Mouse (Mus musculus): Measurements from ENCODE around the gene Atpif1. TPM values are rescaled to one million over a fixed set of nuclear protein-coding genes. Genes with fewer than 3 reads are reported as not detected.
A peak's percentile ranks its signal among the peaks of the same experiment; 100 is the strongest.

Gene Atpif1
- polyA plus RNA-seq (2012; rRNA removed): 69.5 and 73.4 TPM in 2 replicates

DNA sequence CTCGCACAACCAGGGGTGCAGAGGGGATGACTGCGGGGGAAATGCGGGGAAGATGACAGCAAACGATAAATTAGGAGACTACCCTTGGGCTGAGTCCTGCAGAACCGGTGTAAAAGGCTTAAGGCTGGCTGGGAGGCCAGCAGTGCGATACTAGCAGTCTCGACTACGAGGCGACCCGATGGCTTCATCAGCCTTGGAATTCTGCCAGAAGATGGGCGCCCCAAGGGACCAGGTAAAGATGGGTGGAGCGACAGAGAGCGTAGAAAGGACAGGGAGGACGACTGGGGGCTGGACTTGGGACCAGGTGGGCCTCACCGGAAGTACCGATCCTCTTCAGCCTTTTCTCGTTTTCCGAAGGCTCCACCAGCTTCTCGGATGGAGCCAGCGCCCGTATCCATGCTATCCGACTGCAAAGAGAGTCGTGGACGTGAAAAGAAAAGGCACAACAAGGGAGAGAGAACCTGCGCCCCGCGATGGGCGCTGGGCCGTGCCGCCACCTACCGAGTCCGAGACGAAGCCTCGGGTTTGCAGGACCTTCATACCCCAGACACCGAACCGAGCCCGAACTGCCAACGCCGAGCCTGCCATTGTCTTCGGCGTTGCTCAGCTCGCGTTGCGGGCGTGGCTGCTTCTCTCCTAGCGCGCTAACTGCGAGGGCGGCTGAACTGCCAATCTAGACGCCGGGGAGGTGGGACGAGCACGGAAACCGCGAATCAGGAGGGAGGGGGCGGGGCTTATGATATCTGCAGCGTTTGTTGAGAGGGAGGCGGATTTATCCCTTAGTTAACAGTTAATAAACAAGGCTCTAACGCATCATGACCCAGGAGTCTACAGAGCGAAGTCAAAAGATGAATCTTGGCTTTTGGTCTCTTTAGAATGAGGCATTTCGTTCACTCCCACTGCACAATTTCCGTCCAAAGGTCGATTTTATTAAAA, at the start of gene Atpif1:
TSS of gene Atpif1 (minus strand) at position 679 of the 936 bp plus-strand sequence.
- Histone ChIP-seq H3K27me3 (ENCODE audit: control insufficient read depth, insufficient read depth, low read length) (no peaks in the 10 kb centered on the region), H3K36me3 (ENCODE audit: control insufficient read depth, insufficient read depth, low read length) (peaks cover 2% of the 10 kb centered on the region; the same call in 1 of the 2 replicates), H3K4me3 (ENCODE audit: extremely low read depth, insufficient read depth, insufficient read length) (peak within 1 kb of the TSS; percentile 89), H3K4me1 (ENCODE audit: control insufficient read depth, insufficient read depth, insufficient read length) (no peaks in the 10 kb centered on the region; the same call in 1 of the 2 replicates), H3K27ac (ENCODE audit: insufficient read depth, low read length) (peak within 1 kb of the TSS; percentile 73)
- TF ChIP-seq CTCF (IDR thresholded peaks at IDR 0.05; ENCODE audit: extremely low read depth, insufficient read depth, insufficient read length, insufficient replicate concordance) (no peak), POLR2A (IDR thresholded peaks at IDR 0.05; ENCODE audit: low read depth, low read length) (peak; percentile 43; the same call in 1 of the 2 replicates)
- DNase-seq (ENCODE audit: low read depth in 1 of 2, low spot score in 2 of 2): peak; percentile 83 to 85
- WGBS: under 1% methylated on average over 63 of the region's 63 CpGs

DNA sequence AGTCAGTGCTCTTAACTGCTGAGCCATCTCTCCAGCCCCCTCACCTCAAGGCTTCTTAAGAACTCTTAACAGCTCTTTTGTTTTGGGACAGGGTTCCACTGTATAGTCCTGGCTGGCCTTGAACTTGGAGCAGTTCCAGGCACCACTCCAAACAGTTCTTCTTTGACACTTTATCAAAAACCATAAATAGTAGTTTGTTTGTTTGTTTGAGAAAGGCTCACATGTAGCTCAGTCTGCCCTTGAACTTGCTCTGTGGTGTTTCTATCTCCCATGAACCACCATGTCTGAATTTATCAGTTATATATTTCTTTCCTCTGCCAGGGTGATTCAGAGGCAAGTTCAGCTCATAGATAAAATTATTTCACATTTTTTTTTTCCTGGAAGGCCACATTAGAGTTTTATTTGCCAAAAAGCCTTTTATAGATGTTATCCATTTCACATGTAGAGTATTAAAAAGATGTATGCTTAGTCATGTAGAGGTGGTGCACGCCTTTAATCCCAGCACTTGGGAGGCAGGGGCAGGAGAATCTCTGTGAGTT, 41.4 kb upstream of the Atpif1 start:
- no peak overlapping the region for H3K27ac ChIP-seq (ENCODE audit: insufficient read depth, low read length)
- no peak for DNase-seq (ENCODE audit: low read depth in 1 of 2, low spot score in 2 of 2)
- TF ChIP-seq POLR2A (IDR thresholded peaks at IDR 0.05; ENCODE audit: low read depth, low read length) (no peak), CTCF (IDR thresholded peaks at IDR 0.05; ENCODE audit: extremely low read depth, insufficient read depth, insufficient read length, insufficient replicate concordance) (no peak)
- H3K36me3 ChIP-seq (ENCODE audit: control insufficient read depth, insufficient read depth, low read length): no peaks in the 10 kb centered on the region
- H3K27me3 ChIP-seq (ENCODE audit: control insufficient read depth, insufficient read depth, low read length): no peaks in the 10 kb centered on the region
- 83% methylated on average over 1 of the region's 1 CpGs for WGBS
- H3K4me3 ChIP-seq (ENCODE audit: extremely low read depth, insufficient read depth, insufficient read length): no peak overlapping the region
- H3K4me1 ChIP-seq (ENCODE audit: control insufficient read depth, insufficient read depth, insufficient read length): peaks cover 8% of the 10 kb centered on the region; the same call in 1 of the 2 replicates

DNA sequence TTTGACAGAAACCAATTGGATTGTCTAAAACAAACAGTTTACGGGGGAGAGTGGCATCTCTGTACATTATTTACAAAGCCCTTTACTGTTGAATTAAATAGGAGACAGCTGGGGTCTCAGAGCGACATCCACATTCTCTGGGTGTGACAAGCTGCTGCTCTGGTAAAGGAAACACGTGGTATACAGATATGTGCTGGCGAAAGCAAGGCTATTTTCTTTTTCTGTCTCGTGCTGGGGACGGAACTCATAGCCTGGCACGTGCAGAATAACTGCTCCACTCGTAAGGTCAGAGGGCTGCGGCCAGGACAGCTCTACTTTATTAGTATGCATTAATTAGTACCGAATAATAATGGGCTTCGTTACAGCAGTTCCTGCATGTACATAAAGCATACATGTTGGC, 39.9 kb upstream of the Atpif1 start:
- H3K4me3 ChIP-seq (ENCODE audit: extremely low read depth, insufficient read depth, insufficient read length): peak overlapping the region; percentile 28; the same call in 1 of the 2 replicates
- 14% methylated on average over 11 of the region's 11 CpGs for WGBS
- H3K36me3 ChIP-seq (ENCODE audit: control insufficient read depth, insufficient read depth, low read length): no peaks in the 10 kb centered on the region
- H3K4me1 ChIP-seq (ENCODE audit: control insufficient read depth, insufficient read depth, insufficient read length): peaks cover 8% of the 10 kb centered on the region; the same call in 1 of the 2 replicates
- no peak for TF ChIP-seq CTCF (IDR thresholded peaks at IDR 0.05; ENCODE audit: extremely low read depth, insufficient read depth, insufficient read length, insufficient replicate concordance)
- no peak for TF ChIP-seq POLR2A (IDR thresholded peaks at IDR 0.05; ENCODE audit: low read depth, low read length)
- no peaks in the 10 kb centered on the region for H3K27me3 ChIP-seq (ENCODE audit: control insufficient read depth, insufficient read depth, low read length)
- peak overlapping the region; percentile 20; the same call in 1 of the 2 replicates for H3K27ac ChIP-seq (ENCODE audit: insufficient read depth, low read length)
- DNase-seq (ENCODE audit: low read depth in 1 of 2, low spot score in 2 of 2): no peak

DNA sequence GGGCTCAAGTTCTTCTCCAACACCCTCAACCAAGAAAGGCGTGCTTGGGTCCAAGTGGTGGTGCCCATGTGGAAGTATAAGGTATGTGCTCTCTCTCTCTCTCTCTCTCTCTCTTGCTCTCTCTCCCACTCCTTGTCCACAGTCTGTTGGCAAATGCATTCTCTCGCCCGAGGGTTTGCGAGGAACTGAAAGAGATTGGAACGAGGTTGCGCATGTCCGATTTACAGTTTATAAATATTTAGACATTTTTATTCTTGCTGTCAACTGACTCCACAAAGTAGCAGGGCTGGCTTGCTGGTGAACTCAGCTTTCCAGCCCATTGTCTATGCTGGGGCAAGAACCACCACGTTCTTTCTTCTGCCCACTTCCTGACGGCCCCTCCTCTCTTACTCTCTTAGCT, 37.7 kb upstream of the Atpif1 start:
- WGBS: 78% methylated on average over 9 of the region's 9 CpGs
- Histone ChIP-seq H3K36me3 (ENCODE audit: control insufficient read depth, insufficient read depth, low read length) (no peaks in the 10 kb centered on the region), H3K27ac (ENCODE audit: insufficient read depth, low read length) (no peak overlapping the region), H3K27me3 (ENCODE audit: control insufficient read depth, insufficient read depth, low read length) (no peaks in the 10 kb centered on the region), H3K4me3 (ENCODE audit: extremely low read depth, insufficient read depth, insufficient read length) (no peak overlapping the region), H3K4me1 (ENCODE audit: control insufficient read depth, insufficient read depth, insufficient read length) (peaks cover 9% of the 10 kb centered on the region; the same call in 1 of the 2 replicates)
- no peak for DNase-seq (ENCODE audit: low read depth in 1 of 2, low spot score in 2 of 2)
- TF ChIP-seq POLR2A (IDR thresholded peaks at IDR 0.05; ENCODE audit: low read depth, low read length) (no peak), CTCF (IDR thresholded peaks at IDR 0.05; ENCODE audit: extremely low read depth, insufficient read depth, insufficient read length, insufficient replicate concordance) (no peak)

DNA sequence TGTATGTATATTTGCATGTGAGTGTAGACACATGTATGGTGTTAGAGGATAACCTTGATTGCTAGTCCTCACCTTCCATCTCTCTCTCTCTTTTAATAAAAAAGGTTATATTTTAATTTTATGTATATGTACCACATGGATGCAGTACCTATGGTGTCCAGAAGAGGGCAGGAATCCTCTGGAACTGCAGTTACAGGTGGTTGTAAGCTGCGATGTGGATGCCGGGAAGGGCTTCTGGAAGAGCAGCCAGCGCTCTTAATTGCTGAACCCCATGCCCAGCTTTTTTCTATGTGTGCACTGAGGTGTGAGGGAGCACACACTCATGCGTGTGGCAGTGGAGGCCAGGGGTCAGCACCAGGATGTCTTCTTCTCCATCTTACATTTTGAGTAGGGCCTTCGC, 35.7 kb upstream of the Atpif1 start:
- 96% methylated on average over 5 of the region's 5 CpGs for WGBS
- no peak overlapping the region for H3K27ac ChIP-seq (ENCODE audit: insufficient read depth, low read length)
- H3K4me3 ChIP-seq (ENCODE audit: extremely low read depth, insufficient read depth, insufficient read length): no peak overlapping the region
- no peaks in the 10 kb centered on the region for H3K36me3 ChIP-seq (ENCODE audit: control insufficient read depth, insufficient read depth, low read length)
- TF ChIP-seq POLR2A (IDR thresholded peaks at IDR 0.05; ENCODE audit: low read depth, low read length): no peak
- TF ChIP-seq CTCF (IDR thresholded peaks at IDR 0.05; ENCODE audit: extremely low read depth, insufficient read depth, insufficient read length, insufficient replicate concordance): peak; percentile 1; the same call in 1 of the 2 replicates
- H3K27me3 ChIP-seq (ENCODE audit: control insufficient read depth, insufficient read depth, low read length): no peaks in the 10 kb centered on the region
- peaks cover 9% of the 10 kb centered on the region; the same call in 1 of the 2 replicates for H3K4me1 ChIP-seq (ENCODE audit: control insufficient read depth, insufficient read depth, insufficient read length)
- no peak for DNase-seq (ENCODE audit: low read depth in 1 of 2, low spot score in 2 of 2)

DNA sequence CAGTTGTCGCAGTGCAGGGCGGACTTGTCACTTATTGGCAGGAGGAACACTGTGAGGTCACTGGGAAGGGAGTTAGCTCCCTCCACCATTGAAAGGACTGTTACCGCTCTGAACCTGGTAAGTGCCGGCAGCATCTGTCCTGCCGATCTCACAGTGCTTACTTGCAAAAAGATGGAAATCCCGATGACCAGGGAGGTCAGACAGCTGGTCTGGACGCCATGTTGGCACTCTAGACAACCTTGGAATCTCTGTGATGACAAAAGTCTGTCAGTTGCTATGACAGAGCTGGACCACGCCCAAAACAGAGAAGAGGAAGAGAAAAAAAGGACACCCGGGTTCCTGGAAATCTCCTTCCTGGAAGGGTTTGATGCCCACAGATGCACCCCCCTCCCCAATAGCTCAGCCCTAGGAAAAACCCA, 33.9 kb upstream of the Atpif1 start:
- H3K36me3 ChIP-seq (ENCODE audit: control insufficient read depth, insufficient read depth, low read length): no peaks in the 10 kb centered on the region
- 73% methylated on average over 9 of the region's 9 CpGs for WGBS
- no peak for DNase-seq (ENCODE audit: low read depth in 1 of 2, low spot score in 2 of 2)
- H3K4me1 ChIP-seq (ENCODE audit: control insufficient read depth, insufficient read depth, insufficient read length): peaks cover 2% of the 10 kb centered on the region; the same call in 1 of the 2 replicates
- H3K27ac ChIP-seq (ENCODE audit: insufficient read depth, low read length): no peak overlapping the region
- H3K27me3 ChIP-seq (ENCODE audit: control insufficient read depth, insufficient read depth, low read length): no peaks in the 10 kb centered on the region
- H3K4me3 ChIP-seq (ENCODE audit: extremely low read depth, insufficient read depth, insufficient read length): no peak overlapping the region
- TF ChIP-seq CTCF (IDR thresholded peaks at IDR 0.05; ENCODE audit: extremely low read depth, insufficient read depth, insufficient read length, insufficient replicate concordance) (no peak), POLR2A (IDR thresholded peaks at IDR 0.05; ENCODE audit: low read depth, low read length) (no peak)

Data from spleen, adult 2 months (tissue).